17 mouse cellular contexts compared by ENCODE assay signal in the genomic region with DNA sequence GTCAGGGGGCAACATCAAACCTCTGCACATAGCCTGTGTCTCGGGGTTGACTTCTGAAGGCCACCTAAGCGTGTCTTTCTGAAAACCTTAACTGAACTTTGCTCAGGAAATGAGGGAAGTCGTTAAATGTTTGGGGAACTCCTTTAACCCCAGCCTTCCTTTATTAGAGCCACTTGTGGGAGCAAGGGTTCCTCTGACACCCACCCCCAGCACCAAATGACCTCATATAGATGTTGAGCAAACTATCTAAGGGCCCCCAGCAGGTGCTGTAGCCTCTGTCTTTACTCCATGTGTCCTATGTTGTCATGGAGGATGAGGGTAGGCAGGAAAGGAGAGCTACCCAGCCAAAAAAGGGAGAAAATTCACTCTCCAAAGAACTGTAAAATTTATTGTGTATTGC. TPM values are rescaled to one million over a fixed set of nuclear protein-coding genes. Genes with fewer than 3 reads are reported as not detected.
"Had no signal": no experiment of that assay in that cellular context is flagged by ENCODE, and none has a peak within 500 bp of the region (broad histone marks: within the 10 kb centered on the region; RNA-seq: fewer than 3 reads in every experiment).

No protein-coding gene starts in this region.

- DNase-seq: kidney, adult 2 months; kidney, postnatal 14 days; layer of hippocampus, postnatal 36 days; liver; lung, adult 2 months; lung, postnatal 10 days; midbrain, embryonic 14.5 days; right cerebral cortex, postnatal 25 days; thymus, adult 18-20 months; thymus, postnatal 36 days had no signal

- H3K27me3 ChIP-seq: kidney, embryonic 15.5 days; limb, embryonic 12.5 days; neural tube, embryonic 12.5 days had no signal

- H3K9me3 ChIP-seq: kidney, embryonic 15.5 days; limb, embryonic 12.5 days; neural tube, embryonic 12.5 days had no signal

- H3K4me3 ChIP-seq: kidney, embryonic 15.5 days; limb, embryonic 12.5 days; neural tube, embryonic 12.5 days had no signal

- H3K9ac ChIP-seq: kidney, embryonic 15.5 days; limb, embryonic 12.5 days; liver, embryonic 14.5 days; neural tube, embryonic 12.5 days had no signal

- H3K4me1 ChIP-seq: neural tube, embryonic 12.5 days had no signal

- H3K4me2 ChIP-seq: kidney, embryonic 15.5 days; limb, embryonic 12.5 days; neural tube, embryonic 12.5 days had no signal

- H3K27ac ChIP-seq: kidney, embryonic 15.5 days; liver, embryonic 14.5 days; macrophage; neural tube, embryonic 12.5 days had no signal

RNA-seq across cellular contexts. Expression of a gene that starts 5.4 kb away (rescaled TPM):
- total RNA-seq: left cerebral cortex, postnatal 25 days had no signal
- polyA plus RNA-seq: limb, embryonic 12.5 days had no signal

RNA-seq across cellular contexts. Expression of a gene that starts 52.2 kb away (rescaled TPM):
- total RNA-seq: neutrophil, adult 5-6 weeks had no signal
